Mouse (Mus musculus) ovary, postnatal 14 days (tissue): ENCODE measurements around the gene Arpc1b.

ENCODE experiments used
- DNase-seq: peaks from one replicate; pipeline ENCODE4 v3.0.0; 2022; ENCODE audit warnings: low spot score

Arpc1b gene

GRCm38 (mm10) chr5:145165184-145165583 lies 51.2 kb downstream of the Arpc1b start:
- DNase-seq: no peak

GRCm38 (mm10) chr5:145166536-145167305 lies 52.7 kb downstream of the Arpc1b start, which contains the start of the genes Ptcd1 and Cpsf4:
Gene Ptcd1, minus strand, starts transcription at chr5:145167108.
Gene Cpsf4, plus strand, starts transcription at chr5:145167213.
- peak; percentile 95 for DNase-seq

DNA sequence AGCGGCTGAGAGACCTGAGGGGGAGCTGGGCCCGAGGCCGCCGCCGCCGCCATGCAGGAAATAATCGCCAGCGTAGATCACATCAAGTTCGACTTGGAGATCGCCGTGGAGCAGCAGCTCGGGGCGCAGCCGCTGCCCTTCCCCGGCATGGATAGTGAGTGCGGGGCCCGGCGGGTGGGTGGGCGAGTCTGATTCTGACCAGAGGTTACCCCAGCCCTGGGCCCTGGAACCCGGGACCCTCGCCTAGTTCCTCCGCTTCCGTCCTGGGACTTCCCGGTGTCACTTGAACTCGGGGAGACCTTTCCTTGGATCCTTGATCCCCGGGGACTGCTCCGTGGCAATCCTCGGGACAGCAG lies 53.3 kb downstream of the Arpc1b start:
- DNase-seq: no peak

DNA sequence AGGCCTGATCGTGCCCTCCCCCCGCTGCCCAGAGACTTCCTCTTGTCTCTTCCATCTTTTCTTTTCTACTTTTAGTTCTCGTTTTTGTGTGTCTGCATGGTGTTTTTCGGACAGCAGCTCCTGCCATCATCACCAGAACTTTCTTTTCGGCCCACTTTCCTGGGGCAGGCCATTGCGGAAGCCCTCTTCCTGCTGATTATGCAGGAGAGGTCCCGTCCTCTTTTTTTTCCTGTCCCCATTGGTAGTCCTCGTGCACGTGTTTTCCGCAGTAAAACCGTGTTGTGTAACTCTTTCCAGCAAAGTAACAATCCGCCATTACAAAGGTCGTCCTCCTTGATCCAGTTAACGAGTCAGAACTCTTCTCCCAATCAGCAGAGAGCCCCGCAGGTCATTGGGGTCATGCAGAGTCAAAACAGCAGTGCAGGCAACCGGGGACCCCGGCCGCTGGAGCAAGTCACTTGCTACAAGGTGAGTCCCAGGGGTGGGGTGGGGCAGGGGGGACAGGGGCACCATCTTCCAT lies 64.5 kb downstream of the Arpc1b start:
- no peak for DNase-seq
